Mouse (Mus musculus) liver, embryonic 13.5 days (tissue): ENCODE data around the gene Cacng2. TPM values are rescaled to one million over a fixed set of nuclear protein-coding genes. Genes with fewer than 3 reads are reported as not detected.
A peak's percentile ranks its signal among the peaks of the same experiment; 100 is the strongest.

Experiments
- ATAC-seq: fragments of 200-750 bp; cut with Nextera tagmentation; 2 replicates; pipeline ENCODE4 v1.8.0; 2017; ENCODE audit warnings: low read depth, mild to moderate bottlenecking, moderate number of reproducible peaks, moderate library complexity
- DNase-seq: peaks from one replicate; pipeline ENCODE4 v3.0.0; 2022
- H3K27ac ChIP-seq: fragments of 300-500 bp; sonication (generic); 2 replicates; pipeline ENCODE4 v1.5.1; 2015; ENCODE audit warnings: moderate library complexity, mild to moderate bottlenecking, inconsistent platforms
- H3K27me3 ChIP-seq: fragments of 300-500 bp; sonication (generic); 2 replicates; pipeline ENCODE4 v1.6.1; 2015; ENCODE audit warnings: mild to moderate bottlenecking, inconsistent platforms
- H3K36me3 ChIP-seq: fragments of 300-500 bp; sonication (generic); 2 replicates; pipeline ENCODE4 v1.6.1; 2015; ENCODE audit warnings: mild to moderate bottlenecking, inconsistent platforms
- H3K4me1 ChIP-seq: fragments of 300-500 bp; sonication (generic); replicated peaks from 2 replicates; pipeline ENCODE4 v1.6.1; 2015; ENCODE audit warnings: inconsistent platforms
- H3K4me2 ChIP-seq: fragments of 300-500 bp; sonication (generic); 2 replicates; pipeline ENCODE4 v1.6.1; 2015; ENCODE audit warnings: inconsistent platforms, mild to moderate bottlenecking, moderate library complexity
- H3K4me3 ChIP-seq: fragments of 300-500 bp; sonication (generic); replicated peaks from 2 replicates; pipeline ENCODE4 v1.5.1; 2015; ENCODE audit warnings: mild to moderate bottlenecking, inconsistent platforms
- H3K9ac ChIP-seq: fragments of 300-500 bp; sonication (generic); 2 replicates; pipeline ENCODE4 v1.6.1; 2015; ENCODE audit warnings: mild to moderate bottlenecking, inconsistent platforms
- H3K9me3 ChIP-seq: fragments of 300-500 bp; sonication (generic); replicated peaks from 2 replicates; pipeline ENCODE4 v1.6.1; 2016; ENCODE audit warnings: inconsistent platforms
- WGBS: fragments of 180-500 bp; shearing (Covaris S2); methylation state at CpG from one replicate; pipeline ENCODE4 v1.1.7; 2015; ENCODE audit not compliant: insufficient replicate concordance; 5-methylcytosine and 5-hydroxymethylcytosine counted together
- polyA plus RNA-seq: library from polyadenylated mRNA; unstranded; fragments of >200 nt; fragmentation: Nextera tagmentation; extraction: Ambion mirVana; gene quantifications from 2 replicates; pipeline ENCODE4 v1.2.1, GENCODE M21; 2015

The Cacng2 gene
- polyA plus RNA-seq: not detected in 2 replicates

GRCm38 (mm10) chr15:78119704-78120103 lies at the start of gene Cacng2:
Gene Cacng2, minus strand, starts transcription at chr15:78120028.
- H3K27ac ChIP-seq: no peak within 1 kb of the TSS
- H3K4me3 ChIP-seq: no peak within 1 kb of the TSS
- WGBS: 1% methylated on average over 42 of the region's 42 CpGs
- H3K4me2 ChIP-seq: peak within 1 kb of the TSS; percentile 34; the same call in 1 of the 2 replicates
- peak; percentile 83 for DNase-seq
- no peaks in the 10 kb centered on the region for H3K36me3 ChIP-seq
- H3K27me3 ChIP-seq: peaks cover 12% of the 10 kb centered on the region
- no peak within 1 kb of the TSS for H3K9ac ChIP-seq
- no peaks in the 10 kb centered on the region for H3K4me1 ChIP-seq
- peak; percentile 92 for ATAC-seq
- no peaks in the 10 kb centered on the region for H3K9me3 ChIP-seq

- Histone ChIP-seq H3K9me3 (no peaks in the 10 kb centered on the region), H3K4me1 (peaks cover 18% of the 10 kb centered on the region), H3K27ac (no peak overlapping the region), H3K9ac (0 out of 2 replicates have a peak overlapping the region, but pooled peaks have one; percentile 2), H3K4me3 (no peak overlapping the region), H3K36me3 (no peaks in the 10 kb centered on the region), H3K4me2 (no peak overlapping the region), H3K27me3 (no peaks in the 10 kb centered on the region)
- DNase-seq (no peak), ATAC-seq (no peak)
- WGBS: 69% methylated on average over 11 of the region's 11 CpGs
These were observed 49.7 kb upstream of the Cacng2 start for GRCm38 (mm10) chr15:78169566-78169965.

GRCm38 (mm10) chr15:78165292-78165691 lies 45.5 kb upstream of the Cacng2 start:
- ATAC-seq (no peak), DNase-seq (no peak)
- H3K36me3 ChIP-seq: no peaks in the 10 kb centered on the region; the same call in 1 of the 2 replicates
- no peaks in the 10 kb centered on the region for H3K4me1 ChIP-seq
- WGBS: 72% methylated on average over 4 of the region's 4 CpGs
- no peaks in the 10 kb centered on the region for H3K27me3 ChIP-seq
- H3K4me2 ChIP-seq: no peak overlapping the region
- no peak overlapping the region for H3K4me3 ChIP-seq
- no peak overlapping the region for H3K9ac ChIP-seq
- no peaks in the 10 kb centered on the region for H3K9me3 ChIP-seq
- no peak overlapping the region for H3K27ac ChIP-seq

GRCm38 (mm10) chr15:78164466-78164865 lies 44.6 kb upstream of the Cacng2 start:
- Histone ChIP-seq H3K27ac (no peak overlapping the region), H3K27me3 (no peaks in the 10 kb centered on the region), H3K4me3 (no peak overlapping the region), H3K9ac (no peak overlapping the region), H3K36me3 (no peaks in the 10 kb centered on the region; the same call in 1 of the 2 replicates), H3K4me2 (no peak overlapping the region), H3K9me3 (no peaks in the 10 kb centered on the region), H3K4me1 (no peaks in the 10 kb centered on the region)
- DNase-seq: no peak
- ATAC-seq: no peak
- 83% methylated on average over 11 of the region's 11 CpGs for WGBS

GRCm38 (mm10) chr15:78161946-78162345 lies 42.1 kb upstream of the Cacng2 start:
- H3K4me2 ChIP-seq: no peak overlapping the region
- no peak for ATAC-seq
- 83% methylated on average over 9 of the region's 9 CpGs for WGBS
- H3K4me3 ChIP-seq: no peak overlapping the region
- no peaks in the 10 kb centered on the region for H3K27me3 ChIP-seq
- no peaks in the 10 kb centered on the region for H3K9me3 ChIP-seq
- no peak overlapping the region for H3K9ac ChIP-seq
- H3K4me1 ChIP-seq: no peaks in the 10 kb centered on the region
- no peak overlapping the region for H3K27ac ChIP-seq
- no peak for DNase-seq
- no peaks in the 10 kb centered on the region; the same call in 1 of the 2 replicates for H3K36me3 ChIP-seq

GRCm38 (mm10) chr15:78158335-78158734 lies 38.5 kb upstream of the Cacng2 start:
- Histone ChIP-seq H3K9me3 (no peaks in the 10 kb centered on the region), H3K9ac (no peak overlapping the region), H3K4me2 (no peak overlapping the region), H3K36me3 (no peaks in the 10 kb centered on the region), H3K27ac (no peak overlapping the region), H3K27me3 (no peaks in the 10 kb centered on the region), H3K4me3 (no peak overlapping the region), H3K4me1 (no peaks in the 10 kb centered on the region)
- DNase-seq (no peak), ATAC-seq (no peak)
- WGBS: 84% methylated on average over 4 of the region's 5 CpGs

GRCm38 (mm10) chr15:78157824-78158223 lies 38.0 kb upstream of the Cacng2 start:
- ATAC-seq: no peak
- DNase-seq: no peak
- Histone ChIP-seq H3K4me3 (no peak overlapping the region), H3K27ac (no peak overlapping the region), H3K9me3 (no peaks in the 10 kb centered on the region), H3K4me1 (no peaks in the 10 kb centered on the region), H3K4me2 (no peak overlapping the region), H3K27me3 (no peaks in the 10 kb centered on the region), H3K36me3 (no peaks in the 10 kb centered on the region), H3K9ac (no peak overlapping the region)
- WGBS: 48% methylated on average over 4 of the region's 4 CpGs

- no peak overlapping the region for H3K27ac ChIP-seq
- WGBS: 65% methylated on average over 8 of the region's 8 CpGs
- no peak overlapping the region for H3K9ac ChIP-seq
- H3K4me3 ChIP-seq: no peak overlapping the region
- no peaks in the 10 kb centered on the region for H3K4me1 ChIP-seq
- DNase-seq (no peak), ATAC-seq (no peak)
- no peaks in the 10 kb centered on the region for H3K9me3 ChIP-seq
- no peaks in the 10 kb centered on the region for H3K36me3 ChIP-seq
- H3K4me2 ChIP-seq: no peak overlapping the region
- H3K27me3 ChIP-seq: no peaks in the 10 kb centered on the region
These were observed 37.5 kb upstream of the Cacng2 start for GRCm38 (mm10) chr15:78157330-78157729.

GRCm38 (mm10) chr15:78155421-78155820 lies 35.6 kb upstream of the Cacng2 start:
- Histone ChIP-seq H3K36me3 (no peaks in the 10 kb centered on the region), H3K9me3 (no peaks in the 10 kb centered on the region), H3K4me1 (no peaks in the 10 kb centered on the region), H3K27ac (no peak overlapping the region), H3K4me2 (no peak overlapping the region), H3K9ac (no peak overlapping the region), H3K4me3 (no peak overlapping the region), H3K27me3 (no peaks in the 10 kb centered on the region)
- ATAC-seq (no peak), DNase-seq (no peak)
- 65% methylated on average over 6 of the region's 6 CpGs for WGBS

- no peak overlapping the region for H3K4me2 ChIP-seq
- no peak for ATAC-seq
- no peaks in the 10 kb centered on the region for H3K27me3 ChIP-seq
- H3K36me3 ChIP-seq: no peaks in the 10 kb centered on the region
- H3K27ac ChIP-seq: no peak overlapping the region
- no peak overlapping the region for H3K4me3 ChIP-seq
- WGBS: 47% methylated on average over 11 of the region's 11 CpGs
- no peak for DNase-seq
- H3K4me1 ChIP-seq: no peaks in the 10 kb centered on the region
- no peak overlapping the region for H3K9ac ChIP-seq
- H3K9me3 ChIP-seq: no peaks in the 10 kb centered on the region
These were observed 33.4 kb upstream of the Cacng2 start for GRCm38 (mm10) chr15:78153045-78153775.

- no peaks in the 10 kb centered on the region for H3K4me1 ChIP-seq
- no peaks in the 10 kb centered on the region for H3K9me3 ChIP-seq
- H3K36me3 ChIP-seq: no peaks in the 10 kb centered on the region
- no peak for ATAC-seq
- 45% methylated on average over 7 of the region's 7 CpGs for WGBS
- H3K27me3 ChIP-seq: no peaks in the 10 kb centered on the region
- no peak overlapping the region for H3K9ac ChIP-seq
- DNase-seq: no peak
- no peak overlapping the region for H3K4me3 ChIP-seq
- H3K27ac ChIP-seq: no peak overlapping the region
- H3K4me2 ChIP-seq: no peak overlapping the region
These were observed 28.7 kb upstream of the Cacng2 start for GRCm38 (mm10) chr15:78148565-78148964.

- 68% methylated on average over 8 of the region's 8 CpGs for WGBS
These were observed 20.4 kb upstream of the Cacng2 start for GRCm38 (mm10) chr15:78140226-78140625.

More at GRCm38 (mm10) chr15:78140226-78140625, 20.4 kb upstream of the Cacng2 start:
- no peaks in the 10 kb centered on the region for H3K9me3 ChIP-seq
- no peak for ATAC-seq
- H3K4me1 ChIP-seq: no peaks in the 10 kb centered on the region
- no peaks in the 10 kb centered on the region for H3K27me3 ChIP-seq
- no peak overlapping the region for H3K4me3 ChIP-seq
- H3K4me2 ChIP-seq: no peak overlapping the region
- no peak for DNase-seq
- H3K9ac ChIP-seq: no peak overlapping the region
- H3K27ac ChIP-seq: no peak overlapping the region
- H3K36me3 ChIP-seq: no peaks in the 10 kb centered on the region
